Mouse (Mus musculus) lung, postnatal 4 days (tissue): Measurements from ENCODE around the gene Khdc1b.
"Not testable (repeated sequence)": the region's sequence is repeated elsewhere in the genome, so short reads cannot be mapped to it uniquely, and the experiment has no call there.

ENCODE experiments used
- DNase-seq, 2 experiments: peaks; one replicate each; pipeline ENCODE4 v3.0.0; 2021

Gene Khdc1b

GRCm38 (mm10) chr1:21383256-21383655 is at the start of gene Khdc1b:
TSS of gene Khdc1b (plus strand) at chr1:21383556.
- DNase-seq, result no peak

GRCm38 (mm10) chr1:21335836-21336235 is 47.5 kb upstream of the Khdc1b start:
- no peak for DNase-seq

GRCm38 (mm10) chr1:21340745-21341144 is 42.6 kb upstream of the Khdc1b start:
- DNase-seq, result no peak

- DNase-seq, result peak in 1 of 2 experiments; percentile 54
Observed at GRCm38 (mm10) chr1:21344253-21344652, 39.1 kb upstream of the Khdc1b start.

GRCm38 (mm10) chr1:21344752-21345151 is 38.6 kb upstream of the Khdc1b start:
- DNase-seq, result not testable (repeated sequence)

- DNase-seq, result no peak
Observed at GRCm38 (mm10) chr1:21349341-21349740, 34.0 kb upstream of the Khdc1b start, which contains the start of gene Khdc1a. TSS of gene Khdc1a (plus strand) at chr1:21349641.

- DNase-seq, result not testable (repeated sequence)
Observed at GRCm38 (mm10) chr1:21368031-21368430, 15.3 kb upstream of the Khdc1b start, which contains the start of gene Khdc1c. TSS of gene Khdc1c (plus strand) at chr1:21368331.

- DNase-seq, result no peak
Observed at GRCm38 (mm10) chr1:21391138-21391671, 7.8 kb downstream of the Khdc1b start.

- no peak for DNase-seq
Observed at GRCm38 (mm10) chr1:21402804-21403203, 19.4 kb downstream of the Khdc1b start.

- no peak for DNase-seq
Observed at GRCm38 (mm10) chr1:21407266-21407665, 23.9 kb downstream of the Khdc1b start.

- peak; percentile 60 to 86 for DNase-seq
Observed at GRCm38 (mm10) chr1:21411331-21412196, 28.2 kb downstream of the Khdc1b start.

GRCm38 (mm10) chr1:21412197-21412555 is 28.8 kb downstream of the Khdc1b start:
- DNase-seq, result no peak

GRCm38 (mm10) chr1:21419370-21419769 is 36.0 kb downstream of the Khdc1b start:
- DNase-seq, result no peak

- DNase-seq, result no peak
Observed at GRCm38 (mm10) chr1:21425654-21426053, 42.3 kb downstream of the Khdc1b start.

GRCm38 (mm10) chr1:21428079-21428478 is 44.7 kb downstream of the Khdc1b start:
- DNase-seq, result no peak

- no peak for DNase-seq
Observed at GRCm38 (mm10) chr1:21431666-21432065, 48.3 kb downstream of the Khdc1b start.

- no peak for DNase-seq
Observed at GRCm38 (mm10) chr1:21434853-21435252, 51.5 kb downstream of the Khdc1b start.
